ENCODE assay signal across 12 mouse cellular contexts in the genomic region with DNA sequence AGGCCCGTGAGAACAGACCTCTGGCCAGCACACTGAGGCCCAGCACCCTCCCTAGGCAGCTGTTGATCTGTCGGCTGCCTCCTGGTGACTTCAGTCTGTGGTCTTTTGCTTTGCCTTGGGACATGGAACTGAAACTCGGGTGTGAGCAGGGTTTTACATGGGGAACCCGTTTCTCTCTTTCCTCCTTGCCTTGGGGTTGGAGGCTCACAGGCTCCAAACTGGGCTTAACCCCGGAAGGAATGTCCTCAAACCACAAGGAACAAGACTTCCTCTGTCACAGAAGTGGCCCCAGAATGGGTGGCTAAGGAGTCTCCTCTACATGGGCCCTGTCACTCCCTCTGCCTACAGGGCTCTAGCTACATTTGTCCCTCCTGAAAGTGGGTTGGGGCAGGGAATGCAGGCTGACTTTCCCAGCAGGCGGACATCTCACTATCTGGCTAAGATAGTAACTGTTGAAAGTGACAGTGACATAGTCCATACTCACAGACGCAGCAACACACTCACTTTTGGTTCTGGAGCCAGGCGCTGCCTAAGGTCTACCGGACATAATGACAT. TPM values are rescaled to one million over a fixed set of nuclear protein-coding genes. Genes with fewer than 3 reads are reported as not detected.
DNase-seq lines count a peak whose midpoint lies in the region; ATAC-seq and TF ChIP-seq lines count a peak whose summit lies in the region.
"Had no signal": no experiment of that assay in that cellular context is flagged by ENCODE, and none has a peak within 500 bp of the region (broad histone marks: within the 10 kb centered on the region; RNA-seq: fewer than 3 reads in every experiment).

No protein-coding gene starts in this region.

- 0 out of 2 replicates have a peak, but pooled peaks have one; percentile 4 for TF ChIP-seq CTCF in heart, adult 2 months (IDR thresholded peaks at IDR 0.05)
- 0 out of 2 replicates have a peak, but pooled peaks have one; percentile 5 for TF ChIP-seq CTCF in liver, postnatal 0 days (IDR thresholded peaks at IDR 0.05; ENCODE audit: low read depth)

- DNase-seq in layer of hippocampus, adult 9-11 months = peak; percentile 63
- no peak for DNase-seq in layer of hippocampus, adult 8-10 months (ENCODE audit: low spot score in 2 of 2)
- DNase-seq in heart, adult 2 months = peak; percentile 57 to 78
- DNase-seq in liver, postnatal 0 days = peak; percentile 34
- DNase-seq in adrenal gland, postnatal 14 days = no peak
- no peak for DNase-seq in adrenal gland, adult 8-10 months
- DNase-seq in frontal cortex, postnatal 14 days (ENCODE audit: low spot score in 2 of 2) = no peak
- DNase-seq: cerebellum, adult 11-12 months had no signal

- intact Hi-C loops in heart, adult 2 months (cut with DNase I) = loop anchor here (2.0 kb wide), 1 partner anchor 30 kb away; no protein-coding TSS in a partner anchor

- H3K27me3 ChIP-seq in heart, adult 2 months (ENCODE audit: control insufficient read depth, insufficient read depth, low read length) = no peaks in the 10 kb centered on the region
- H3K27me3 ChIP-seq in liver, postnatal 0 days (ENCODE audit: insufficient read depth, low read length) = peaks cover 13% of the 10 kb centered on the region

- peak overlapping the region; percentile 80 for H3K27ac ChIP-seq in heart, adult 2 months
- no peak overlapping the region for H3K27ac ChIP-seq in liver, postnatal 0 days (ENCODE audit: low read depth)
- H3K27ac ChIP-seq: embryonic facial prominence, embryonic 13.5 days; stomach, postnatal 0 days had no signal

- ATAC-seq in liver, postnatal 0 days = peak; percentile 66
- ATAC-seq in neutrophil, adult 5-6 weeks (ENCODE audit: extremely low read depth, insufficient number of reproducible peaks, low FRiP score, poor library complexity, severe bottlenecking) = peak; percentile 34; the same call in 1 of the 2 replicates

- WGBS in heart, adult 2 months = 34% methylated on average over 9 of the region's 9 CpGs
- WGBS in liver, postnatal 0 days (ENCODE audit: insufficient replicate concordance) = 52% methylated on average over 9 of the region's 9 CpGs

- H3K79me2 ChIP-seq in heart, adult 2 months (replicated peaks; ENCODE audit: control insufficient read depth, insufficient read depth, low read length) = no peaks in the 10 kb centered on the region

- H3K4me2 ChIP-seq in liver, postnatal 0 days (ENCODE audit: low read depth, low read length) = no peak overlapping the region
- H3K4me2 ChIP-seq: midbrain, embryonic 11.5 days had no signal

- TF ChIP-seq POLR2A in heart, adult 2 months (IDR thresholded peaks at IDR 0.05; ENCODE audit: insufficient read depth, low read depth, low read length) = peak; percentile 61

- no peak overlapping the region for H3K9ac ChIP-seq in heart, adult 2 months (ENCODE audit: low read depth, low read length)
- H3K9ac ChIP-seq in liver, postnatal 0 days (replicated peaks) = no peak overlapping the region
- H3K9ac ChIP-seq: embryonic facial prominence, embryonic 13.5 days had no signal

- H3K4me3 ChIP-seq in heart, adult 2 months = no peak overlapping the region
- no peak overlapping the region for H3K4me3 ChIP-seq in liver, postnatal 0 days (ENCODE audit: low read depth, low read length)
- H3K4me3 ChIP-seq: embryonic facial prominence, embryonic 13.5 days had no signal

- no peaks in the 10 kb centered on the region for H3K9me3 ChIP-seq in liver, postnatal 0 days (ENCODE audit: low read length)
- H3K9me3 ChIP-seq: embryonic facial prominence, embryonic 13.5 days had no signal

- H3K36me3 ChIP-seq in heart, adult 2 months (ENCODE audit: control insufficient read depth, insufficient read depth, low read length) = no peaks in the 10 kb centered on the region
- no peaks in the 10 kb centered on the region for H3K36me3 ChIP-seq in liver, postnatal 0 days (replicated peaks; ENCODE audit: insufficient read depth, low read length)
- H3K36me3 ChIP-seq: embryonic facial prominence, embryonic 13.5 days had no signal

- peak; percentile 86; the same call in 1 of the 2 replicates for TF ChIP-seq EP300 in heart, adult 2 months (IDR thresholded peaks at IDR 0.05; ENCODE audit: insufficient read depth, low read depth, low read length)
- no peak for TF ChIP-seq EP300 in liver, postnatal 0 days (IDR thresholded peaks at IDR 0.05; ENCODE audit: low read depth)

- peaks cover 9% of the 10 kb centered on the region for H3K4me1 ChIP-seq in heart, adult 2 months (ENCODE audit: control insufficient read depth, insufficient read depth, low read length)
- H3K4me1 ChIP-seq in liver, postnatal 0 days (ENCODE audit: insufficient read depth) = peaks cover 6% of the 10 kb centered on the region

RNA-seq across cellular contexts. Expression of gene Ccdc186, which starts 47.5 kb away (rescaled TPM):
- 10 to 100 TPM; 41.4 to 56.6 (median 51.8) TPM for total RNA-seq in layer of hippocampus, adult 8-10 months (2022)
- 10 to 100 TPM; 24.9 to 28.6 TPM for total RNA-seq in heart, adult 2 months (2021)
- polyA plus RNA-seq in heart, adult 2 months (2012; rRNA removed) = 5.0 and 7.9 TPM in 2 replicates
- 3.8 and 4.6 TPM in 2 replicates for polyA plus RNA-seq in liver, postnatal 0 days (2015; fragmentation: Nextera tagmentation; extraction: Ambion mirVana)
- total RNA-seq in neutrophil, adult 5-6 weeks (2017) = 72.7 and 73.7 TPM in 2 replicates
- 21.0 and 25.7 TPM in 2 replicates for total RNA-seq in adrenal gland, postnatal 14 days (2021)
- 10 to 100 TPM; 22.6 to 35.3 (median 31.7) TPM for total RNA-seq in adrenal gland, adult 8-10 months (2022)

RNA-seq across cellular contexts. Expression of gene Tdrd1, which starts 51.5 kb away (rescaled TPM):
- total RNA-seq in layer of hippocampus, adult 8-10 months (2022) = under 1 TPM; 0.37 to 0.65 (median 0.42) TPM
- total RNA-seq in heart, adult 2 months (2021) = not detected
- 0.02 and 0.06 TPM in 2 replicates for polyA plus RNA-seq in heart, adult 2 months (2012; rRNA removed)
- polyA plus RNA-seq in liver, postnatal 0 days (2015; fragmentation: Nextera tagmentation; extraction: Ambion mirVana) = not detected in 2 replicates
- total RNA-seq in neutrophil, adult 5-6 weeks (2017) = not detected in 2 replicates
- not detected in 2 replicates for total RNA-seq in adrenal gland, postnatal 14 days (2021)
- under 1 TPM in 1 of 4 experiments, not detected in 3; 0.10 TPM for total RNA-seq in adrenal gland, adult 8-10 months (2022)

RNA-seq across cellular contexts. Expression of gene Adrb1, which starts 52.5 kb away (rescaled TPM):
- 10 to 100 TPM; 19.9 to 22.8 (median 20.3) TPM for total RNA-seq in layer of hippocampus, adult 8-10 months (2022)
- total RNA-seq in heart, adult 2 months (2021) = 10 to 100 TPM; 18.0 to 28.4 TPM
- polyA plus RNA-seq in heart, adult 2 months (2012; rRNA removed) = 18.3 and 20.5 TPM in 2 replicates
- polyA plus RNA-seq in liver, postnatal 0 days (2015; fragmentation: Nextera tagmentation; extraction: Ambion mirVana) = 0.47 and 0.63 TPM in 2 replicates
- 0.12 TPM in 1 of 2 replicates, not detected in the other for total RNA-seq in neutrophil, adult 5-6 weeks (2017)
- 3.8 and 6.4 TPM in 2 replicates for total RNA-seq in adrenal gland, postnatal 14 days (2021)
- 1 to 10 TPM; 1.5 to 3.1 (median 2.4) TPM for total RNA-seq in adrenal gland, adult 8-10 months (2022)

Comparison
In these comparisons a context has a peak if more than half of its experiments do, and no peak if none do; other contexts are left out.
1. DNase-seq: peak in layer of hippocampus, adult 9-11 months (single experiment), heart, adult 2 months (2 of 2) and liver, postnatal 0 days (single experiment); none in layer of hippocampus, adult 8-10 months (0 of 2), adrenal gland, postnatal 14 days (single experiment), adrenal gland, adult 8-10 months (single experiment) and frontal cortex, postnatal 14 days (0 of 2).